Mouse (Mus musculus) hindbrain, embryonic 12.5 days (tissue): Measurements from ENCODE around the gene Plscr4. TPM values are rescaled to one million over a fixed set of nuclear protein-coding genes. Genes with fewer than 3 reads are reported as not detected.

ENCODE experiments used
- ATAC-seq: fragments of 200-750 bp; cut with Nextera tagmentation; 2 replicates; pipeline ENCODE4 v1.8.0; 2017; ENCODE audit warnings: moderate TSS enrichment; ENCODE audit not compliant: low FRiP score
- H3K27ac ChIP-seq: fragments of 300-500 bp; sonication (generic); 2 replicates; pipeline ENCODE4 v1.5.1; 2016; ENCODE audit warnings: mild to moderate bottlenecking
- H3K27me3 ChIP-seq: fragments of 300-500 bp; sonication (generic); 2 replicates; pipeline ENCODE4 v1.6.1; 2016; ENCODE audit warnings: mild to moderate bottlenecking
- H3K36me3 ChIP-seq: fragments of 300-500 bp; sonication (generic); 2 replicates; pipeline ENCODE4 v1.6.1; 2016; ENCODE audit warnings: mild to moderate bottlenecking
- H3K4me1 ChIP-seq: fragments of 300-500 bp; sonication (generic); 2 replicates; pipeline ENCODE4 v1.6.1; 2016
- H3K4me2 ChIP-seq: fragments of 300-500 bp; sonication (generic); replicated peaks from 2 replicates; pipeline ENCODE4 v1.6.1; 2016; ENCODE audit warnings: mild to moderate bottlenecking
- H3K4me3 ChIP-seq: fragments of 300-500 bp; sonication (generic); 2 replicates; pipeline ENCODE4 v1.5.1; 2016; ENCODE audit warnings: mild to moderate bottlenecking
- H3K9ac ChIP-seq: fragments of 300-500 bp; sonication (generic); 2 replicates; pipeline ENCODE4 v1.6.1; 2016; ENCODE audit warnings: mild to moderate bottlenecking, moderate library complexity
- H3K9me3 ChIP-seq: fragments of 300-500 bp; sonication (generic); replicated peaks from 2 replicates; pipeline ENCODE4 v1.6.1; 2016; ENCODE audit warnings: mild to moderate bottlenecking
- WGBS: fragments of 180-500 bp; shearing (Covaris S2); methylation state at CpG from one replicate; pipeline ENCODE4 v1.1.7; 2016; 5-methylcytosine and 5-hydroxymethylcytosine counted together
- polyA plus RNA-seq: library from polyadenylated mRNA; unstranded; fragments of >200 nt; fragmentation: Nextera tagmentation; extraction: Ambion mirVana; gene quantifications from 2 replicates; pipeline ENCODE4 v1.2.1, GENCODE M21; 2016

The Plscr4 gene
- polyA plus RNA-seq: 2.3 and 2.7 TPM in 2 replicates

DNA sequence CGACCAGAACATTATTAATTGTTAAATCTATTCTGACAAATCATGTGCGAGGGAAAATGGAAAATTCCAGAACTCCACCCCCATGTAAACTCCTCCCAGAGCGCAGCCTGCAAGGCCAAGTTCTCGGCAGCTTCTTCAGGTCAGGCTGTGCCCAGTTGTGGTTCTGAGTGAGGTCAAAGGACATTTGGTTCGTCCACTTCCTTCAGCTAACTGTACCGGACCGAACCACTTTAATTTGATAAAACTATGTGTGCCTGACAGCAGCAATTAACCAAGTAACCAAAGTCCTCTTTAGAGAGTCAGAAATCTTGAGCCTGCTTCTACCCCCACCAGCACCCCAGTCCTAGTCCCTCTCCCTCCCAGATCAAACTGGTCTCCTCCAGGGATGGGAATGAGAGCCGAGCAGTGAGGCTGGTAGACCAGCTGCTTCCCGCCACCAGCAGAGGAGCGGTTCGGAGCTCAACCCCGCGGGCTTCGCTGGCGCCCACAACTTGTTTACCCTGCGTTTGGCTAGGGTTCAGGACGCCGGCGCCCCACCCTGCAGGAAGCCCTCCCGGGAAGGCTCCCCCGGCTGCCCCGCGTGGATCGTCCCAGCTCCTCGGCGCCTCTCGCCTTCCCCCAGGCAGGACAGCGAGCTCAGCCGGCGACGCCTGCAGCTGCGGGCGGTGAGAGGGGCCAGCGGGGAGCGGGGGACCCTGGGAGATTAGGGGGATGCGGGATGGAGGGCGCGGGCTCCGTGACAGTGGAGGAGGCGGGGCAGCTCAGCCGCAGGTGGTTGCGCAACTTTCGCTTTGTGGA is at the start of gene Plscr4:
Gene Plscr4, plus strand, starts transcription at position 113 of the 798 bp plus-strand sequence.
- Histone ChIP-seq H3K27ac (no peak within 1 kb of the TSS), H3K9me3 (no peaks in the 10 kb centered on the region), H3K27me3 (no peaks in the 10 kb centered on the region), H3K4me3 (peak within 1 kb of the TSS; percentile 59), H3K9ac (peak within 1 kb of the TSS; percentile 68), H3K36me3 (no peaks in the 10 kb centered on the region), H3K4me2 (peak within 1 kb of the TSS; percentile 99), H3K4me1 (peaks cover 8% of the 10 kb centered on the region)
- WGBS: 16% methylated on average over 34 of the region's 43 CpGs
- peak; percentile 89 for ATAC-seq

DNA sequence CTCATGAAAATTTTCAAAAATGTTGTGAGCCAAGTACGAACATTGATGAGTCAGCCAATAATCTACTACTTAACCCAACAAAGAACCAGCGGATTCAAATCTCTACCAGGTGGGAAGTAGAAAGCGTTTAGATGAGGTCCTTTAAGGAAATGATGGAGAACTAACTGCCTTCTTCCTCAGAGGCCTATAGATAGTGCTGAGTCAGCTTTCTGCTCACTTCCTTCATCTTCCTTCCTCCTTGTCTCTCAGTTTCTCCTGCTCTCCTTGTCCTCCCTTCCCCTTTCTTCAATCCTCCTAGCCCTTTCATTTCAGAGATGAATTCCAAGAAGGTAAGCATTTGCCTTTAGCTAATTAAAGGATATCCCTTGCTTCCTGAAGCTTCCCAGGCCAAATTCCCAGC is 46.9 kb upstream of the Plscr4 start:
- H3K4me1 ChIP-seq: no peaks in the 10 kb centered on the region
- no peak for ATAC-seq
- H3K9me3 ChIP-seq: no peaks in the 10 kb centered on the region
- H3K36me3 ChIP-seq: no peaks in the 10 kb centered on the region
- H3K27me3 ChIP-seq: no peaks in the 10 kb centered on the region
- H3K9ac ChIP-seq: no peak overlapping the region
- H3K27ac ChIP-seq: no peak overlapping the region
- no peak overlapping the region for H3K4me2 ChIP-seq
- no peak overlapping the region for H3K4me3 ChIP-seq
- 95% methylated on average over 3 of the region's 3 CpGs for WGBS

DNA sequence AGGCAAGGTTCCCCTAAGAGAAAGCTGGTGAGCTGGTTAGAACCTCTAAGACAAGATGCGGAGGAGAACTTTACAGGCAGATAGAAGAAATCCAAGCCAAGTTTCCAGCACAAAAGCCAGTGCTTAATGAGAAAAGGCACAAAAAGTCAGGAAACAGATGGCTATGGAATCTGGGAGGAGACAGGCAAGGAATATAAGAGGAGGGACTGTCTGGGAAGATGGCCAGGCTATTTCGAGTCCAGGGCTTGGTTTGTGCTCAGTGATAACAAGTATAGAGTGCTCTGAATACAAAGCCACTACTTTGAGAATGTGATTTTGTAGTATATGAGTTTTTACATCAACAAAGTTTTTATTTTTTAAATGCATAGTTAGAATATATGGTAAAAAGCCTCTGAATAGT is 45.1 kb upstream of the Plscr4 start:
- WGBS: 89% methylated on average over 2 of the region's 2 CpGs

DNA sequence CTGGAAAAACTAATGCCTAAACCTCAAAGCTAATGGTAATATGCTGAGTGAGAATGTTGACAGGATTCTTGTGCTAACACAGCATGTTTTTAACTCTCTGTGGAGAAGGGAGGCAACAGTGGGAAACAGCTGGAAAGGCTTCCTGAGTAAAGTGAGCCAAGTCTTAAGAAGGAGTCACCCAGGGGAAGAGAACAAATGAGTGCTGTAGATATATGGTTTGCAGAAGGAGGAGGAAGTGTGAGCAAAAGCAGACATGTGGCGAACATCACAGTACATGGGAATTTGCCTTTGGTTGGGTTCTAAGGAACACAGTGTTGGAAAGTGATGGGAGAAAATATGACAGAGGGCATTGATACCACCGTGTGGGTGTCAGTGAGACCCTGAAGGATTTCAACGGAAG is 43.5 kb upstream of the Plscr4 start:
- H3K4me2 ChIP-seq: no peak overlapping the region

More for the DNA sequence above, 45.1 kb upstream of the Plscr4 start:
- Histone ChIP-seq H3K27me3 (no peaks in the 10 kb centered on the region), H3K4me1 (no peaks in the 10 kb centered on the region), H3K9ac (no peak overlapping the region), H3K27ac (no peak overlapping the region), H3K36me3 (no peaks in the 10 kb centered on the region), H3K9me3 (no peaks in the 10 kb centered on the region), H3K4me3 (no peak overlapping the region), H3K4me2 (no peak overlapping the region)
- ATAC-seq: no peak

DNA sequence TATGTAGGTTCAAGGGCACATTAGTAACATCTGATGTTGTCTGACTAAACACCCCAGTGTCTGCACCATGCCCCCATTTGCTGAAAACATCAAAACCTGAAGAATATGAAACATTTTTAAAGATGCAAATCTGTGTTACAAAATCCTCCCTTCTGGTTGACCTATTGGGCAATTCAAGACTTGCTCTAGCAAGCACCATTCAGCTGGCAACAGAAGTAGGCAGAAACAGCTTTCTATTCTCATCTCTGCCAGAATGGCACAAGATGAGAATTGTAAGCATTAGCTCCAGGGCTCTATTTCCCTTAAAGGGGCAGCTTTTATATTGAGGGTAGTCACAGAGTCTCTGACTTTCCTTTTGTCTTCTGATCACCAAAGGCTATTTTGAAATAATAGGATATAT is 19.4 kb upstream of the Plscr4 start:
- H3K4me2 ChIP-seq: no peak overlapping the region

More for the DNA sequence above, 43.5 kb upstream of the Plscr4 start:
- H3K9me3 ChIP-seq: no peaks in the 10 kb centered on the region
- H3K4me3 ChIP-seq: no peak overlapping the region
- H3K36me3 ChIP-seq: no peaks in the 10 kb centered on the region
- ATAC-seq: no peak
- no peaks in the 10 kb centered on the region for H3K4me1 ChIP-seq
- H3K27me3 ChIP-seq: no peaks in the 10 kb centered on the region
- H3K9ac ChIP-seq: no peak overlapping the region
- H3K27ac ChIP-seq: no peak overlapping the region
- 81% methylated on average over 3 of the region's 3 CpGs for WGBS

DNA sequence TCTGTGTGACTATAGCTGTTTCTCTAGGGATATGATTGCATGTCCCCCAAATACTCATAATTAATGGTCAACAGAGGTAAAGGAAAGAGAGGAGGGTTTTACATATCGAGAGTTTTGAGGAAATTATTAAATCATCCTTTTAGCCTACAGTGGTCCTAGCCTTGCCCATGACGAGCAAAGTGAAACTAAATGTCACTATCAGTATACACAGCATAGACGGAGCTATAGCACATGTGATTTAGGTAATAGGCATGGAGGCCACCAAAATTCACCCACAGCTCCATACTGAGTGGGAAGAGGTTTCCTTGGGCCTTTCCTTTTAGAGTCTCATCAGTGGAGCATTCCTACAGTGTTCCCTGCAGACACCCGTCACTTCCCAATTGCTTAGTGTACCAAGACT is 15.7 kb upstream of the Plscr4 start:
- no peak overlapping the region for H3K9ac ChIP-seq
- 87% methylated on average over 4 of the region's 4 CpGs for WGBS
- no peak overlapping the region for H3K27ac ChIP-seq
- no peaks in the 10 kb centered on the region for H3K27me3 ChIP-seq
- H3K36me3 ChIP-seq: no peaks in the 10 kb centered on the region
- H3K4me2 ChIP-seq: no peak overlapping the region
- no peaks in the 10 kb centered on the region for H3K4me1 ChIP-seq
- no peak overlapping the region for H3K4me3 ChIP-seq
- H3K9me3 ChIP-seq: no peaks in the 10 kb centered on the region
- ATAC-seq: no peak

More for the DNA sequence above, 19.4 kb upstream of the Plscr4 start:
- Histone ChIP-seq H3K36me3 (no peaks in the 10 kb centered on the region), H3K9ac (no peak overlapping the region), H3K4me3 (no peak overlapping the region), H3K9me3 (no peaks in the 10 kb centered on the region), H3K4me1 (no peaks in the 10 kb centered on the region), H3K27me3 (no peaks in the 10 kb centered on the region), H3K27ac (no peak overlapping the region)
- ATAC-seq: no peak

DNA sequence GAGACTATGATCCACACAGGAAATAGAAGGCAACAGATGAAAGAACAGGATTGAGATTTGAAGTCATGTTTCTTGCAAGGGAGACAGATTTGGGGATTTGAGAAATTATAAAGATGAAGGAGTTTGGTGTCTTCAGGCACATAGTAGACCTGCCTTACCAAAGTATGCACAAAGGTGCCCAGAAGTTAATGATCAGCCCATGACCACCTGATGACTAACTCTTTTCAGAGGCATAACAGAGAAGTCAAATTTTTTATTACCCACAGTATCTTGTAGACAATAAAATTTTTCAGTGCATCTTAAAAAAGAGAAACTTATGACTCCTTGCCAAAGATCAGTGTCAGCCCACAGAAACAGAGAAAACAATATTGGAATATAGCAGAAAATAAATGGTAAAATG is 12.6 kb upstream of the Plscr4 start:
- Histone ChIP-seq H3K4me2 (no peak overlapping the region), H3K27me3 (no peaks in the 10 kb centered on the region), H3K27ac (no peak overlapping the region), H3K9me3 (no peaks in the 10 kb centered on the region), H3K4me1 (no peaks in the 10 kb centered on the region), H3K4me3 (no peak overlapping the region), H3K9ac (no peak overlapping the region), H3K36me3 (no peaks in the 10 kb centered on the region)
- no peak for ATAC-seq

DNA sequence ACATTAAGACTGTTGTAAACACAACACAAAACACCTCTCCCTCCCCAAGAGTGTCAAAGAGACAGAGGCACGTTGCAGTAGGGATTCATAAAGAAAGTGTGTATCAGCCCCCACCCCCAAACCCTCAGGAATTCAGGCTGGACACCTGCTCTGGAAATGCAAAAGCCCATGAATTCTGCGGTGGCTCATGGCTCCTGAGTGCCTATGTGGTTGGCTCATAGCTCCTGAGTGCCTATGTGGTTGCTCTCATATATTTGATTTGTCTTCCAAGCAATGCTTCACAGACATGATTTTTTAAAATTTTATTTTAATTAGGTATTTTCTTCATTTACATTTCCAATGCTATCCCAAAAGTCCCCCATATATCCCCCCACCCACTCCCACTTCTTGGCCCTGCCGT is 568 bp upstream of the Plscr4 start:
- Histone ChIP-seq H3K4me1 (peaks cover 8% of the 10 kb centered on the region), H3K4me3 (no peak overlapping the region), H3K27ac (no peak overlapping the region), H3K4me2 (no peak overlapping the region), H3K27me3 (no peaks in the 10 kb centered on the region), H3K9ac (no peak overlapping the region), H3K9me3 (no peaks in the 10 kb centered on the region), H3K36me3 (no peaks in the 10 kb centered on the region)
- 89% methylated on average over 3 of the region's 3 CpGs for WGBS
- no peak for ATAC-seq

DNA sequence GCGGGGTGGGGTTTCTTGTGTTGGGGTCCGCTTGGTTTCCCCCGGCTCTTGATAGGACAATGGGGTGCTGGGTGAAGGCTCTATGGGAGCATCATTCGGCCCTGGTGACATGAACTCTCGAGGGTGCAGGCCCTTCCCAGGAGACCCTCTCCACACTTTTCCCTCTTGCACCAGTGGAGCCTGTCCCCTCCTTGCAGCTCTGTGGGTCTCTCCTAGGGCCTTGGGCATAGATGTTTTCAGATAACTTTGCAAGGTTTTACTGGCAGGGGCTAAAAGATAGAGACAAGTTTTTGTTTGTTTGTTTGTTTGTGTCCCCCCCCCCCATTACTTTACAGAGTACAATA is 858 bp downstream of the Plscr4 start:
- no peak overlapping the region for H3K27ac ChIP-seq

DNA sequence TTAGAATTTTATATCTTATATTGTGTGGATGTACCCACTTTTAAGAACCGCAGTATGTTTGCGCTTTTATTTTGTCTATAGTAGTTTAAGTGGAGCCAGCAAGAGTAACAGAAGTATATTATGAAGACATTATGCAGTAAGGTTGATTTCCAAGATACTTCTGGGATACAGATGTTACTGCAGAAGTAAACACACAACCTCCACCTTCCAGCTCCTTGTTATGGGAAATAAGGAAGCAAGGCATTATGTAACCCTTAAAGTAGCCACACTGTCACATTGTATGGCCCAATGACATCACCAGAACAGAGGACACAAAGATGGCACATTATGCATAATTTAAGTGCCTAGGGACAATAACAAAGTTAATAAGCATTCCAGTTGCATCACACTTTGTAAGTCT is 1.2 kb downstream of the Plscr4 start:
- H3K4me1 ChIP-seq: peaks cover 8% of the 10 kb centered on the region
- H3K4me2 ChIP-seq: no peak overlapping the region
- H3K9me3 ChIP-seq: no peaks in the 10 kb centered on the region
- H3K36me3 ChIP-seq: no peaks in the 10 kb centered on the region
- H3K27ac ChIP-seq: no peak overlapping the region
- H3K27me3 ChIP-seq: no peaks in the 10 kb centered on the region
- H3K4me3 ChIP-seq: no peak overlapping the region
- no peak for ATAC-seq
- 94% methylated on average over 2 of the region's 2 CpGs for WGBS
- H3K9ac ChIP-seq: no peak overlapping the region

More for the DNA sequence above, 858 bp downstream of the Plscr4 start:
- H3K36me3 ChIP-seq: no peaks in the 10 kb centered on the region
- no peaks in the 10 kb centered on the region for H3K27me3 ChIP-seq
- peak overlapping the region; percentile 68 for H3K9ac ChIP-seq
- 0% methylated on average over 5 of the region's 5 CpGs for WGBS
- peak overlapping the region; percentile 99 for H3K4me2 ChIP-seq
- peak; percentile 77 for ATAC-seq
- H3K4me3 ChIP-seq: peak overlapping the region; percentile 59
- no peaks in the 10 kb centered on the region for H3K9me3 ChIP-seq
- peaks cover 8% of the 10 kb centered on the region for H3K4me1 ChIP-seq

DNA sequence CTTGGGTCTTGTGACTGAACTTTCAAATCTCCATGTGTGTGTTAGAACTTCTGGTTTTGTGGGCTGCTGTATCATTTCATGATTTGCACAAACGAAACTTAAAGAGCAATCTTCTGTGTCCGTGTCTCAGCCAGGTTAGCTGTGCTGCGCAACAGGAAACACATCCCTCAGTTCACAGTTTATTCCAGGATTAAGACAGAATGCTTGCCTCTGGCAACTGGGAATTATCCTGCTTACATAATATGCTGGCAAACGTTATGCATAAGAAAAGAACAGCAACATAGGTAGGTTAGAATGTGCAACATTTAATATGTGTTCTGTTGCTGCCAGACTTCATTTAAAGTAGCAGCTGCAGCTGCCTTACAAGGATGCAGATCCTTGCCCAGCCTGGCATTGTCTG is 10.6 kb downstream of the Plscr4 start:
- Histone ChIP-seq H3K27ac (no peak overlapping the region), H3K4me1 (no peaks in the 10 kb centered on the region), H3K36me3 (no peaks in the 10 kb centered on the region), H3K9ac (no peak overlapping the region), H3K4me3 (no peak overlapping the region), H3K9me3 (no peaks in the 10 kb centered on the region), H3K4me2 (no peak overlapping the region), H3K27me3 (no peaks in the 10 kb centered on the region)
- ATAC-seq: no peak
- WGBS: 82% methylated on average over 4 of the region's 4 CpGs

DNA sequence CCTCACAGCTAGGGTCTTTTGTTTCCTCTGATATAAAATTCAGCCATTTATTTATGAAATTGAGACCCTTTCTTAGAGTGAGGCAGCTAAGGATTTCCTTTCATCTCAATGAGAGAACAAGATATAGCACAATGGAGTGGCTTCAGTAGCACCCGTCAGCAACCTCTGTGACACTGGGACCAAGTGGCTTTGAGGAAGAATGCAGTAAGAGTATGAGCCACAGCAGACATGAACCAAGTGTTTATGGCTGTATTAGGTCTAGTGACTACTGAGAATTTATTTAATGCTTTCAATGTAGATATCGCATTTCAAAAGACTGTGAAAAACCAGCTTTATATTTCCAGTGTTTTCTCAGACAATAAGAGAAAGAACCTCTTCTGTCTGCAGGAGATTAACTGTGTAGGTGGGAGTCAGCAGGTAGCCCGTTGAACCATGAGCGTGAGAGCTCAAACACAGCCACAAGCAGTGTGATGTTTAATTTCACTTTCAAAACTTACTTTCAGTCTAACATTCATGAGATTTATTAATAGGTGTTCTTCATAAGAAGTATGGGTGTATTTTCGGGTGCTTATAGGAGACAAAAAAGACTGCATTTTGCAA is 15.2 kb downstream of the Plscr4 start:
- Histone ChIP-seq H3K27me3 (no peaks in the 10 kb centered on the region), H3K36me3 (no peaks in the 10 kb centered on the region), H3K9ac (no peak overlapping the region), H3K4me2 (no peak overlapping the region), H3K4me3 (no peak overlapping the region), H3K27ac (no peak overlapping the region), H3K4me1 (no peaks in the 10 kb centered on the region), H3K9me3 (no peaks in the 10 kb centered on the region)
- 74% methylated on average over 5 of the region's 5 CpGs for WGBS
- ATAC-seq: no peak

DNA sequence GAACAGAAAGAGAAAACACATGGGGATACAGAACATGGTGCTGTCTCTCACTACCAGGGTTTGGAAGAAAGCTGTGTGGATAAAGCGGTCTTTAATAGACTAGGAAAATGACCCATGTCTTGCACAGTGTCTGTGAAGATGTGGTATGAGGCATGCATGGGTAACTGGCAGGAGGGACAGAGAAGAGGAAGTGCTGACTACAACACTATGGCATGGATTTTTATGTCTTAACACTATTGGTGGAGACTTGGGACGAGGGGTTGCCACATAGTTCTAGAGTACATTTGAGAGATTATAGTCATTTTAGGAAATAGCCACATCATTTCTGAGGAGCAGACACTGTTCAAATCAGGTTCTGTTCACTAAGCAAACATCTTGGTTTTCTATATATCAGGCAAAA is 16.0 kb downstream of the Plscr4 start:
- H3K36me3 ChIP-seq: no peaks in the 10 kb centered on the region
- 94% methylated on average over 2 of the region's 2 CpGs for WGBS
- H3K27ac ChIP-seq: no peak overlapping the region
- ATAC-seq: no peak
- H3K9me3 ChIP-seq: no peaks in the 10 kb centered on the region
- no peak overlapping the region for H3K4me2 ChIP-seq
- H3K27me3 ChIP-seq: no peaks in the 10 kb centered on the region
- H3K4me3 ChIP-seq: no peak overlapping the region
- no peak overlapping the region for H3K9ac ChIP-seq
- H3K4me1 ChIP-seq: no peaks in the 10 kb centered on the region
